Comparison of ENCODE assay signal across 12 mouse cellular contexts in the genomic region with DNA sequence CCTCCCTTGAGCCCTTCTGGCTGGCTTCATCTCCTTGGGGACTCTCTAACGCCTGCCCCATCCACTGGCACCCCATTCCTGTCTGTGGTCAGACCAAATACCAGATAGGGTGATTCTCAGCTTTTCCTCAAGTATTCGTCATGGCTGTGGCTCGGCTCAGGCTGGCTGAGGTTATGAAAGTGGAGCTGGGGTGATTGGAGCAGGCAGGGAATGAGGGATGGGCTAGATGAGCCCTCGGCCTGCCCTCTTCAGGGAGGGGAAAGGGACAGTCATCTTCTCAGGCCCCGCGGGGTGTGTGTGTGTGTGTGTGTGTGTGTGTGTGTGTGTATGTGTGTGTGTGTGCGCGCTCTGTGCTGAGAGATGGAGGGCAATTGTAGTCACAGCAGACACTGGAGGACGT. TPM values are rescaled to one million over a fixed set of nuclear protein-coding genes. Genes with fewer than 3 reads are reported as not detected.
A peak's percentile ranks its signal among the peaks of the same experiment; 100 is the strongest.
DNase-seq lines count a peak whose midpoint lies in the region; ATAC-seq and TF ChIP-seq lines count a peak whose summit lies in the region.
"Had no signal": no experiment of that assay in that cellular context is flagged by ENCODE, and none has a peak within 500 bp of the region (broad histone marks: within the 10 kb centered on the region; RNA-seq: fewer than 3 reads in every experiment).

TSS of gene Podnl1 (plus strand) at position 334 of the 400 bp plus-strand sequence.

- H3K4me1 ChIP-seq in hindbrain, embryonic 14.5 days (replicated peaks; ENCODE audit: control insufficient read depth, insufficient read depth, low read length): peaks cover 2% of the 10 kb centered on the region; the same call in 1 of the 2 replicates
- peaks cover 19% of the 10 kb centered on the region for H3K4me1 ChIP-seq in hindbrain, embryonic 10.5 days (replicated peaks)
- H3K4me1 ChIP-seq in spleen, adult 2 months (ENCODE audit: control insufficient read depth, insufficient read depth, insufficient read length): no peaks in the 10 kb centered on the region
- H3K4me1 ChIP-seq in hindbrain, embryonic 16.5 days (ENCODE audit: control insufficient read depth, insufficient read depth, low read depth, low read length): no peaks in the 10 kb centered on the region
- no peaks in the 10 kb centered on the region for H3K4me1 ChIP-seq in stomach, embryonic 16.5 days (ENCODE audit: control insufficient read depth, insufficient read depth, low read length)
- H3K4me1 ChIP-seq: neural tube, embryonic 13.5 days had no signal

- no peak for TF ChIP-seq POLR2A in spleen, adult 2 months (IDR thresholded peaks at IDR 0.05; ENCODE audit: low read depth, low read length)

- H3K27ac ChIP-seq in hindbrain, embryonic 14.5 days: no peak within 1 kb of the TSS
- no peak within 1 kb of the TSS for H3K27ac ChIP-seq in hindbrain, embryonic 10.5 days
- peak within 1 kb of the TSS; percentile 12; the same call in 1 of the 2 replicates for H3K27ac ChIP-seq in spleen, adult 2 months (ENCODE audit: insufficient read depth, low read length)
- H3K27ac ChIP-seq in hindbrain, embryonic 16.5 days (ENCODE audit: low read depth, low read length): no peak within 1 kb of the TSS
- H3K27ac ChIP-seq in stomach, embryonic 16.5 days (ENCODE audit: low read length): no peak within 1 kb of the TSS
- H3K27ac ChIP-seq: forebrain, embryonic 12.5 days; neural tube, embryonic 13.5 days had no signal

- 52% methylated on average over 9 of the region's 9 CpGs for WGBS in hindbrain, embryonic 14.5 days
- 59% methylated on average over 9 of the region's 9 CpGs for WGBS in hindbrain, embryonic 10.5 days
- WGBS in spleen, adult 2 months: 65% methylated on average over 9 of the region's 9 CpGs
- 60% methylated on average over 9 of the region's 9 CpGs for WGBS in hindbrain, embryonic 16.5 days
- 46% methylated on average over 9 of the region's 9 CpGs for WGBS in stomach, embryonic 16.5 days

- peak; percentile 31; the same call in 1 of the 2 replicates for ATAC-seq in hindbrain, embryonic 14.5 days (ENCODE audit: low FRiP score)
- peak; percentile 44; the same call in 1 of the 2 replicates for ATAC-seq in hindbrain, embryonic 16.5 days
- ATAC-seq in stomach, embryonic 16.5 days (ENCODE audit: insufficient read depth, low FRiP score): 0 out of 2 replicates have a peak, but pooled peaks have one; percentile 37

- no peak within 1 kb of the TSS for H3K9ac ChIP-seq in hindbrain, embryonic 14.5 days
- H3K9ac ChIP-seq in hindbrain, embryonic 16.5 days (ENCODE audit: low read depth, low read length): no peak within 1 kb of the TSS
- no peak within 1 kb of the TSS for H3K9ac ChIP-seq in stomach, embryonic 16.5 days (ENCODE audit: low read length)
- H3K9ac ChIP-seq: forebrain, embryonic 12.5 days; neural tube, embryonic 13.5 days had no signal

- DNase-seq in hindbrain, embryonic 14.5 days (ENCODE audit: low spot score): no peak
- no peak for DNase-seq in hindbrain, embryonic 10.5 days (ENCODE audit: low spot score)
- DNase-seq in spleen, adult 2 months (ENCODE audit: low read depth in 1 of 2, low spot score in 2 of 2): no peak
- DNase-seq in spleen, adult 18-20 months: no peak
- DNase-seq in cerebellum, adult 11-12 months: no peak
- no peak for DNase-seq in embryo, embryonic 10 days (ENCODE audit: low spot score)

- no peaks in the 10 kb centered on the region for H3K27me3 ChIP-seq in hindbrain, embryonic 14.5 days (ENCODE audit: control insufficient read depth, insufficient read depth, low read length)
- peaks cover 4% of the 10 kb centered on the region; the same call in 1 of the 2 replicates for H3K27me3 ChIP-seq in hindbrain, embryonic 10.5 days (ENCODE audit: insufficient read depth, poor library complexity, severe bottlenecking)
- H3K27me3 ChIP-seq in spleen, adult 2 months (ENCODE audit: control insufficient read depth, insufficient read depth, low read length): no peaks in the 10 kb centered on the region
- no peaks in the 10 kb centered on the region for H3K27me3 ChIP-seq in hindbrain, embryonic 16.5 days (replicated peaks; ENCODE audit: control insufficient read depth, insufficient read depth, low read length)
- H3K27me3 ChIP-seq in stomach, embryonic 16.5 days (ENCODE audit: control insufficient read depth, insufficient read depth, low read length): no peaks in the 10 kb centered on the region
- H3K27me3 ChIP-seq: neural tube, embryonic 13.5 days had no signal

- H3K4me2 ChIP-seq in hindbrain, embryonic 14.5 days (replicated peaks): no peak within 1 kb of the TSS
- H3K4me2 ChIP-seq in hindbrain, embryonic 16.5 days (ENCODE audit: low read length): no peak within 1 kb of the TSS
- no peak within 1 kb of the TSS for H3K4me2 ChIP-seq in stomach, embryonic 16.5 days (ENCODE audit: low read depth, low read length)
- H3K4me2 ChIP-seq: forebrain, embryonic 12.5 days; liver, embryonic 11.5 days; neural tube, embryonic 13.5 days had no signal

- no peak for TF ChIP-seq CTCF in spleen, adult 2 months (IDR thresholded peaks at IDR 0.05; ENCODE audit: extremely low read depth, insufficient read depth, insufficient read length, insufficient replicate concordance)

- no peaks in the 10 kb centered on the region for H3K9me3 ChIP-seq in hindbrain, embryonic 14.5 days (ENCODE audit: control insufficient read depth, low read length)
- H3K9me3 ChIP-seq in hindbrain, embryonic 10.5 days: no peaks in the 10 kb centered on the region
- H3K9me3 ChIP-seq in hindbrain, embryonic 16.5 days (ENCODE audit: control insufficient read depth, low read length): no peaks in the 10 kb centered on the region
- H3K9me3 ChIP-seq in stomach, embryonic 16.5 days (replicated peaks; ENCODE audit: control insufficient read depth, low read length): no peaks in the 10 kb centered on the region
- H3K9me3 ChIP-seq: forebrain, embryonic 12.5 days; G1E; neural tube, embryonic 13.5 days had no signal

- H3K36me3 ChIP-seq in hindbrain, embryonic 14.5 days (replicated peaks; ENCODE audit: control insufficient read depth, insufficient read depth): no peaks in the 10 kb centered on the region
- no peaks in the 10 kb centered on the region for H3K36me3 ChIP-seq in hindbrain, embryonic 10.5 days
- H3K36me3 ChIP-seq in spleen, adult 2 months (ENCODE audit: control insufficient read depth, insufficient read depth, low read length): no peaks in the 10 kb centered on the region
- no peaks in the 10 kb centered on the region for H3K36me3 ChIP-seq in hindbrain, embryonic 16.5 days (ENCODE audit: control insufficient read depth, insufficient read depth, low read length)
- H3K36me3 ChIP-seq in stomach, embryonic 16.5 days (ENCODE audit: control insufficient read depth, insufficient read depth, low read length): no peaks in the 10 kb centered on the region
- H3K36me3 ChIP-seq: forebrain, embryonic 12.5 days; neural tube, embryonic 13.5 days had no signal

- H3K4me3 ChIP-seq in hindbrain, embryonic 14.5 days (replicated peaks; ENCODE audit: low read length): no peak within 1 kb of the TSS
- no peak within 1 kb of the TSS for H3K4me3 ChIP-seq in hindbrain, embryonic 10.5 days
- no peak within 1 kb of the TSS for H3K4me3 ChIP-seq in spleen, adult 2 months (ENCODE audit: extremely low read depth, insufficient read depth, insufficient read length)
- no peak within 1 kb of the TSS for H3K4me3 ChIP-seq in hindbrain, embryonic 16.5 days (ENCODE audit: low read length)
- H3K4me3 ChIP-seq in stomach, embryonic 16.5 days (replicated peaks; ENCODE audit: low read length): no peak within 1 kb of the TSS
- H3K4me3 ChIP-seq: forebrain, embryonic 12.5 days; neural tube, embryonic 13.5 days had no signal

RNA-seq across cellular contexts. Expression of gene Podnl1, which starts in this region (rescaled TPM):
- 0.48 and 0.59 TPM in 2 replicates for polyA plus RNA-seq in hindbrain, embryonic 14.5 days (2014; fragmentation: Nextera tagmentation; extraction: Ambion mirVana)
- 0.13 TPM in 1 of 2 replicates, not detected in the other for polyA plus RNA-seq in hindbrain, embryonic 10.5 days (2016; fragmentation: Nextera tagmentation; extraction: Ambion mirVana)
- polyA plus RNA-seq in spleen, adult 2 months (2012; rRNA removed): 11.1 and 12.9 TPM in 2 replicates
- 0.51 and 0.55 TPM in 2 replicates for polyA plus RNA-seq in hindbrain, embryonic 16.5 days (2015; fragmentation: Nextera tagmentation; extraction: Ambion mirVana)
- polyA plus RNA-seq in stomach, embryonic 16.5 days (2015; fragmentation: Nextera tagmentation; extraction: Ambion mirVana): 0.25 and 0.26 TPM in 2 replicates

Comparison
In these comparisons a context has a peak if more than half of its experiments do, and no peak if none do; other contexts are left out.
1. Peak in ATAC-seq in hindbrain, embryonic 14.5 days; RNA of the gene not detected or under 1 TPM.
2. Peak in ATAC-seq in hindbrain, embryonic 16.5 days; RNA of the gene not detected or under 1 TPM.
3. Peak in ATAC-seq in stomach, embryonic 16.5 days; RNA of the gene not detected or under 1 TPM.